Mouse (Mus musculus) adrenal gland, postnatal 36 days (tissue): ENCODE data around the gene Nemf. TPM values are rescaled to one million over a fixed set of nuclear protein-coding genes. Genes with fewer than 3 reads are reported as not detected.

Experiments
- microRNA-seq: library from miRNA; unstranded; fragments of <30 nt; microRNA quantifications from one replicate; pipeline ENCODE4 v1.2.0, GENCODE M21; 2021
- total RNA-seq, 2 experiments: library from RNA; stranded (reverse); gene quantifications; 2 replicates each; pipeline ENCODE4 v1.2.3; 2021

Gene Nemf
- total RNA-seq, 2 experiments from 2014 or later: 43.7 to 45.6 TPM

Small RNA genes lying within 50 kb of the gene (microRNA-seq; reads per million reads assigned to microRNA genes)
- gene Gm47299 (not detected), gene Gm47305 (not detected)

Other genes with a start within 250 kb of the Nemf start
- 1,000 to 10,000 TPM; 1,319 to 1,411 TPM for gene Rps29, start 198.0 kb downstream of the Nemf start, total RNA-seq
- gene Lrr1, start 188.4 kb downstream of the Nemf start, total RNA-seq: under 1 TPM; 0.46 to 0.86 TPM
- gene Rpl36al, start 173.1 kb downstream of the Nemf start, total RNA-seq: 100 to 1,000 TPM; 617 to 646 TPM
- 10 to 100 TPM; 68.5 to 76.3 TPM for gene Mgat2, start 173.0 kb downstream of the Nemf start, total RNA-seq
- gene Gm49383, start 160.1 kb downstream of the Nemf start, total RNA-seq: 1 to 10 TPM; 4.9 to 6.3 TPM
- 1 to 10 TPM in 1 of 2 experiments, under 1 TPM in 1; 0.93 to 1.2 TPM for gene Dnaaf2, start 158.7 kb downstream of the Nemf start, total RNA-seq
- 1 to 10 TPM; 4.8 to 5.7 TPM for gene Gm49384, start 152.9 kb downstream of the Nemf start, total RNA-seq
- gene Pole2, start 129.0 kb downstream of the Nemf start, total RNA-seq: 1 to 10 TPM; 3.0 TPM
- gene Klhdc1, start 116.0 kb downstream of the Nemf start, total RNA-seq: 1 to 10 TPM; 4.9 to 8.0 TPM
- gene Klhdc2, start 60.5 kb downstream of the Nemf start, total RNA-seq: 10 to 100 TPM; 58.1 to 69.0 TPM
- 100 to 1,000 TPM; 114 to 154 TPM for gene Arf6, start 15.0 kb upstream of the Nemf start, total RNA-seq
- 1 to 10 TPM in 1 of 2 experiments, not detected in 1; 1.1 TPM for gene Gm9887, start 15.3 kb upstream of the Nemf start, total RNA-seq
- gene Vcpkmt, start 225.9 kb upstream of the Nemf start, total RNA-seq: 10 to 100 TPM; 11.5 to 14.9 TPM